Mouse (Mus musculus) liver, postnatal 0 days (tissue): ENCODE data around the gene Filip1. TPM values are rescaled to one million over a fixed set of nuclear protein-coding genes. Genes with fewer than 3 reads are reported as not detected.

Source experiments
- ATAC-seq: fragments of 200-750 bp; cut with Nextera tagmentation; 2 replicates; pipeline ENCODE4 v1.8.0; 2017; ENCODE audit warnings: mild to moderate bottlenecking, moderate library complexity
- DNase-seq: peaks from one replicate; pipeline ENCODE4 v3.0.0-alpha.2; 2016
- H3K27ac ChIP-seq: fragments of 300-500 bp; sonication (generic); 2 replicates; pipeline ENCODE4 v1.5.1; 2014; ENCODE audit warnings: antibody characterized with exemption, moderate library complexity, mild to moderate bottlenecking, low read depth
- H3K27me3 ChIP-seq: fragments of 300-500 bp; sonication (generic); 2 replicates; pipeline ENCODE4 v1.6.1; 2014; ENCODE audit warnings: low read length, control low read depth, mixed read lengths; ENCODE audit not compliant: insufficient read depth
- H3K36me3 ChIP-seq: fragments of 300-500 bp; sonication (generic); replicated peaks from 2 replicates; pipeline ENCODE4 v1.6.1; 2014; ENCODE audit warnings: mild to moderate bottlenecking, control low read depth, low read length, moderate library complexity, mixed read lengths; ENCODE audit not compliant: insufficient read depth
- H3K4me1 ChIP-seq: fragments of 300-500 bp; sonication (generic); 2 replicates; pipeline ENCODE4 v1.6.1; 2014; ENCODE audit warnings: antibody characterized with exemption, mild to moderate bottlenecking, control low read depth; ENCODE audit not compliant: insufficient read depth
- H3K4me2 ChIP-seq: fragments of 300-500 bp; sonication (generic); 2 replicates; pipeline ENCODE4 v1.6.1; 2014; ENCODE audit warnings: low read depth, mild to moderate bottlenecking, low read length, moderate library complexity, mixed read lengths
- H3K4me3 ChIP-seq: fragments of 300-500 bp; sonication (generic); 2 replicates; pipeline ENCODE4 v1.5.1; 2014; ENCODE audit warnings: low read depth, low read length
- H3K9ac ChIP-seq: fragments of 300-500 bp; sonication (generic); replicated peaks from 2 replicates; pipeline ENCODE4 v1.6.1; 2014; ENCODE audit warnings: mild to moderate bottlenecking, moderate library complexity
- H3K9me3 ChIP-seq: fragments of 300-500 bp; sonication (generic); 2 replicates; pipeline ENCODE4 v1.6.1; 2016; ENCODE audit warnings: mild to moderate bottlenecking, control low read depth, low read length, mixed read lengths
- CTCF ChIP-seq: sonication (generic); IDR thresholded peaks from 2 replicates; pipeline ENCODE4 v1.5.1; 2016; ENCODE audit warnings: antibody characterized with exemption, low read depth
- EP300 ChIP-seq: IDR thresholded peaks from 2 replicates; pipeline ENCODE4 v1.6.1; 2016; ENCODE audit warnings: antibody characterized with exemption, low read depth, mild to moderate bottlenecking
- WGBS: fragments of 180-500 bp; shearing (Covaris S2); extraction: QIAGEN DNeasy Blood & Tissue Kit; methylation state at CpG from one replicate; pipeline ENCODE4 v1.1.7; 2014; ENCODE audit not compliant: insufficient replicate concordance; 5-methylcytosine and 5-hydroxymethylcytosine counted together
- polyA plus RNA-seq: library from polyadenylated mRNA; unstranded; fragments of >200 nt; fragmentation: Nextera tagmentation; extraction: Ambion mirVana; gene quantifications from 2 replicates; pipeline ENCODE4 v1.2.1, GENCODE M21; 2015

The Filip1 gene
- polyA plus RNA-seq, 1 experiment from 2014 or later = 1.2 TPM

GRCm38 (mm10) chr9:79796461-79797135 is 216.1 kb downstream of the Filip1 start:
- Histone ChIP-seq H3K4me3 (no peak overlapping the region), H3K4me1 (peaks cover 17% of the 10 kb centered on the region), H3K9me3 (no peaks in the 10 kb centered on the region), H3K27ac (no peak overlapping the region; the same call in 1 of the 2 replicates), H3K36me3 (no peaks in the 10 kb centered on the region), H3K9ac (no peak overlapping the region), H3K27me3 (no peaks in the 10 kb centered on the region), H3K4me2 (peak overlapping the region; percentile 8; the same call in 1 of the 2 replicates)
- DNase-seq = no peak
- no peak for ATAC-seq
- WGBS = 54% methylated on average over 7 of the region's 7 CpGs
- TF ChIP-seq EP300 (no peak), CTCF (no peak)

- DNase-seq (no peak), ATAC-seq (no peak)
- Histone ChIP-seq H3K4me1 (peaks cover 26% of the 10 kb centered on the region), H3K9me3 (no peaks in the 10 kb centered on the region), H3K4me3 (no peak overlapping the region), H3K27ac (peak overlapping the region; percentile 44; the same call in 1 of the 2 replicates), H3K4me2 (no peak overlapping the region), H3K27me3 (no peaks in the 10 kb centered on the region), H3K36me3 (no peaks in the 10 kb centered on the region), H3K9ac (no peak overlapping the region)
- TF ChIP-seq CTCF = no peak
- no peak for TF ChIP-seq EP300
- 38% methylated on average over 1 of the region's 1 CpGs for WGBS
Observed at GRCm38 (mm10) chr9:79795076-79795475, 217.6 kb downstream of the Filip1 start.

- TF ChIP-seq EP300 (0 out of 2 replicates have a peak, but pooled peaks have one; percentile 4), CTCF (no peak)
- Histone ChIP-seq H3K4me2 (peak within 1 kb of the TSS; percentile 83), H3K9ac (peak within 1 kb of the TSS; percentile 86), H3K4me1 (peaks cover 29% of the 10 kb centered on the region), H3K9me3 (no peaks in the 10 kb centered on the region), H3K27me3 (no peaks in the 10 kb centered on the region), H3K36me3 (no peaks in the 10 kb centered on the region), H3K27ac (peak within 1 kb of the TSS; percentile 98), H3K4me3 (peak within 1 kb of the TSS; percentile 97)
- DNase-seq (peak; percentile 93), ATAC-seq (peak; percentile 94)
- WGBS = under 1% methylated on average over 87 of the region's 91 CpGs
Observed at GRCm38 (mm10) chr9:79792841-79793835, 219.5 kb downstream of the Filip1 start, which contains the start of gene Tmem30a. Gene Tmem30a, minus strand, starts transcription at chr9:79793507.

- WGBS = 49% methylated on average over 2 of the region's 2 CpGs
Observed at GRCm38 (mm10) chr9:79785794-79786085, 226.9 kb downstream of the Filip1 start.

GRCm38 (mm10) chr9:79784934-79785793 is 227.5 kb downstream of the Filip1 start:
- peak overlapping the region; percentile 71 for H3K27ac ChIP-seq
- ATAC-seq = peak; percentile 80
- no peaks in the 10 kb centered on the region for H3K36me3 ChIP-seq
- no peak for DNase-seq
- H3K4me2 ChIP-seq = peak overlapping the region; percentile 51
- H3K9me3 ChIP-seq = no peaks in the 10 kb centered on the region
- WGBS = 63% methylated on average over 2 of the region's 2 CpGs
- H3K27me3 ChIP-seq = no peaks in the 10 kb centered on the region
- no peak overlapping the region for H3K9ac ChIP-seq
- H3K4me1 ChIP-seq = peaks cover 23% of the 10 kb centered on the region
- TF ChIP-seq EP300 (no peak), CTCF (no peak)
- no peak overlapping the region for H3K4me3 ChIP-seq

More at GRCm38 (mm10) chr9:79785794-79786085, 226.9 kb downstream of the Filip1 start:
- H3K36me3 ChIP-seq = no peaks in the 10 kb centered on the region
- H3K4me2 ChIP-seq = peak overlapping the region; percentile 51
- ATAC-seq = no peak
- H3K9me3 ChIP-seq = no peaks in the 10 kb centered on the region
- no peak for TF ChIP-seq CTCF
- no peak for TF ChIP-seq EP300
- H3K27ac ChIP-seq = peak overlapping the region; percentile 71
- DNase-seq = no peak
- H3K4me1 ChIP-seq = peaks cover 26% of the 10 kb centered on the region
- no peaks in the 10 kb centered on the region for H3K27me3 ChIP-seq
- H3K4me3 ChIP-seq = no peak overlapping the region
- no peak overlapping the region for H3K9ac ChIP-seq
